Mouse (Mus musculus) intestine, embryonic 16.5 days (tissue): Measurements from ENCODE around the gene Ctcf. TPM values are rescaled to one million over a fixed set of nuclear protein-coding genes. Genes with fewer than 3 reads are reported as not detected.

ENCODE experiments used
- ATAC-seq: fragments of 200-750 bp; cut with Nextera tagmentation; 2 replicates; pipeline ENCODE4 v1.8.0; 2017; ENCODE audit warnings: moderate TSS enrichment, moderate library complexity
- H3K27ac ChIP-seq: fragments of 300-500 bp; sonication (generic); 2 replicates; pipeline ENCODE4 v1.5.1; 2014; ENCODE audit warnings: mild to moderate bottlenecking, low read length
- H3K27me3 ChIP-seq: fragments of 300-500 bp; sonication (generic); replicated peaks from 2 replicates; pipeline ENCODE4 v1.6.1; 2014; ENCODE audit warnings: low read length, control low read depth, mixed read lengths; ENCODE audit not compliant: control insufficient read depth, insufficient read depth
- H3K36me3 ChIP-seq: fragments of 300-500 bp; sonication (generic); 2 replicates; pipeline ENCODE4 v1.6.1; 2014; ENCODE audit warnings: low read length, control low read depth; ENCODE audit not compliant: control insufficient read depth, insufficient read depth
- H3K4me1 ChIP-seq: fragments of 300-500 bp; sonication (generic); 2 replicates; pipeline ENCODE4 v1.6.1; 2014; ENCODE audit warnings: low read length, control low read depth, mixed read lengths; ENCODE audit not compliant: control insufficient read depth, insufficient read depth
- H3K4me2 ChIP-seq: fragments of 300-500 bp; sonication (generic); 2 replicates; pipeline ENCODE4 v1.6.1; 2014; ENCODE audit warnings: low read depth, low read length, control low read depth
- H3K4me3 ChIP-seq: fragments of 300-500 bp; sonication (generic); 2 replicates; pipeline ENCODE4 v1.5.1; 2014; ENCODE audit warnings: mild to moderate bottlenecking, low read length
- H3K9ac ChIP-seq: fragments of 300-500 bp; sonication (generic); 2 replicates; pipeline ENCODE4 v1.6.1; 2014; ENCODE audit warnings: low read depth, low read length
- H3K9me3 ChIP-seq: fragments of 300-500 bp; sonication (generic); 2 replicates; pipeline ENCODE4 v1.6.1; 2016; ENCODE audit warnings: low read length, control low read depth; ENCODE audit not compliant: control insufficient read depth
- WGBS: fragments of 180-500 bp; shearing (Covaris S2); extraction: QIAGEN DNeasy Blood & Tissue Kit; methylation state at CpG from one replicate; pipeline ENCODE4 v1.1.7; 2014; 5-methylcytosine and 5-hydroxymethylcytosine counted together
- polyA plus RNA-seq: library from polyadenylated mRNA; unstranded; fragments of >200 nt; fragmentation: Nextera tagmentation; extraction: Ambion mirVana; gene quantifications from 2 replicates; pipeline ENCODE4 v1.2.1, GENCODE M21; 2015

Ctcf gene
- polyA plus RNA-seq, 1 experiment from 2014 or later = 86.4 TPM

DNA sequence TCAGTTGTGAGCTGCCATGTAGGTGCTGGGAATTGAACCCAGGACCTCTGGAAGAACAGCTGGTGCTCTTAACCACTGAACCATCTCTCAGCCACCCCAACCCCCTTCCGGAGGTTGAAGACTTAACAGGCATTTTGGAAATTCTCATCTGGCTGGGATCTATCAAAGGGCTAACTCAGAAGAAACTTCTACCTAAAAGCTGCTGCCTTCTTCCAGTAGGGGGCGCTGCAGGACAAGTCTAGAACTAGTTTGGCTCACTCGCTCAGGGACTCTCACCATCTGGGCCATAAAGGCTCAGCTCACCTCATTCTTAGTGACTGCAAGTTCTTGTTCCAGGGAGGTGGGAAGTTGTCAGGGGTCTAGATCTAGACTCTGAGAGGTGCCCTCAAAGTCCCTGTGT, 77.8 kb downstream of the Ctcf start:
- no peak overlapping the region for H3K9ac ChIP-seq
- ATAC-seq = peak; percentile 63
- H3K4me3 ChIP-seq = no peak overlapping the region
- no peaks in the 10 kb centered on the region for H3K4me1 ChIP-seq
- no peaks in the 10 kb centered on the region for H3K36me3 ChIP-seq
- no peaks in the 10 kb centered on the region for H3K27me3 ChIP-seq
- no peak overlapping the region for H3K27ac ChIP-seq
- no peak overlapping the region for H3K4me2 ChIP-seq
- no peaks in the 10 kb centered on the region for H3K9me3 ChIP-seq
- 5% methylated on average over 3 of the region's 3 CpGs for WGBS

- no peaks in the 10 kb centered on the region for H3K36me3 ChIP-seq
- no peak overlapping the region for H3K27ac ChIP-seq
- H3K4me2 ChIP-seq = no peak overlapping the region
- no peak overlapping the region for H3K9ac ChIP-seq
- no peaks in the 10 kb centered on the region for H3K9me3 ChIP-seq
- no peak for ATAC-seq
- no peak overlapping the region for H3K4me3 ChIP-seq
- WGBS = 62% methylated on average over 6 of the region's 6 CpGs
- no peaks in the 10 kb centered on the region for H3K27me3 ChIP-seq
- H3K4me1 ChIP-seq = no peaks in the 10 kb centered on the region
Measured at GRCm38 (mm10) chr8:105715042-105715441, 78.7 kb downstream of the Ctcf start.

DNA sequence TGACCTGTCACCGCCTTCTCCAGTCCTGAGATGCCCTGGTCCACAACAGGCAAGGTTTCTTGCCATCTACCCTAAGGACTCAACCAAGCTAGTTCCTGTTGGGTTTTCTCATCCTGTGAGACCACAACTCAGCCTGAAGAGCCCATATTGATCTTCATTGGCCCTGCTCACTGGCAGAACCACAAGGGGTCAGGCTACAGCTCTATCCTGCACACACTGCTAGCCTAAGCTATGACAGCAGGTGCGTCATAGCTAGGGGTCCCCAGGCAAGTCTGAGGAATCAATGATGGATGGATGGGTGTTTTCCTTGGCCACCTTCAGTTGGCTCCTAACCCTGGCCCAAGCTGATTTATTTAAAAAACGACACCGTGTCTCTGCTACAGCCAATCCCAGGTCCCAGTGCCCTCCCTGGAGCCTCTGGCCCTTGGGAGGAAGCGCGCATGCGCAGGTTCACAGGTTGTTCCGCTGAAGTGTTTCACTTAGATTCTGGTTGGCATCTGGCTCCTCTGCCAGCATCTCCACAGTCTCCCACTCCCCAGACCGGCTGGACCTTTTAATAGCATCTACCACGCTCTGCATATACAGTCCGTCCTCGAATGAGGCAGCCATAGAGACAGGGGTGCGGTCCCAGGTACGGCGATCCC, 80.1 kb downstream of the Ctcf start:
- H3K9me3 ChIP-seq = no peaks in the 10 kb centered on the region
- no peak overlapping the region for H3K27ac ChIP-seq
- H3K9ac ChIP-seq = no peak overlapping the region
- no peak for ATAC-seq
- H3K27me3 ChIP-seq = no peaks in the 10 kb centered on the region
- 89% methylated on average over 15 of the region's 15 CpGs for WGBS
- no peak overlapping the region for H3K4me3 ChIP-seq
- no peaks in the 10 kb centered on the region for H3K4me1 ChIP-seq
- no peak overlapping the region for H3K4me2 ChIP-seq
- H3K36me3 ChIP-seq = no peaks in the 10 kb centered on the region

- H3K4me1 ChIP-seq = no peaks in the 10 kb centered on the region
- 83% methylated on average over 4 of the region's 4 CpGs for WGBS
- no peak for ATAC-seq
Measured at GRCm38 (mm10) chr8:105719637-105720036, 83.3 kb downstream of the Ctcf start.

GRCm38 (mm10) chr8:105722861-105723260, 86.5 kb downstream of the Ctcf start:
- Histone ChIP-seq H3K9me3 (no peaks in the 10 kb centered on the region), H3K36me3 (no peaks in the 10 kb centered on the region), H3K27ac (no peak overlapping the region), H3K9ac (no peak overlapping the region), H3K27me3 (no peaks in the 10 kb centered on the region), H3K4me1 (no peaks in the 10 kb centered on the region), H3K4me2 (no peak overlapping the region), H3K4me3 (no peak overlapping the region)
- no peak for ATAC-seq
- 90% methylated on average over 9 of the region's 9 CpGs for WGBS

More at GRCm38 (mm10) chr8:105719637-105720036, 83.3 kb downstream of the Ctcf start:
- Histone ChIP-seq H3K9me3 (no peaks in the 10 kb centered on the region), H3K27ac (no peak overlapping the region), H3K36me3 (no peaks in the 10 kb centered on the region), H3K4me3 (no peak overlapping the region), H3K9ac (no peak overlapping the region), H3K27me3 (no peaks in the 10 kb centered on the region), H3K4me2 (no peak overlapping the region)

DNA sequence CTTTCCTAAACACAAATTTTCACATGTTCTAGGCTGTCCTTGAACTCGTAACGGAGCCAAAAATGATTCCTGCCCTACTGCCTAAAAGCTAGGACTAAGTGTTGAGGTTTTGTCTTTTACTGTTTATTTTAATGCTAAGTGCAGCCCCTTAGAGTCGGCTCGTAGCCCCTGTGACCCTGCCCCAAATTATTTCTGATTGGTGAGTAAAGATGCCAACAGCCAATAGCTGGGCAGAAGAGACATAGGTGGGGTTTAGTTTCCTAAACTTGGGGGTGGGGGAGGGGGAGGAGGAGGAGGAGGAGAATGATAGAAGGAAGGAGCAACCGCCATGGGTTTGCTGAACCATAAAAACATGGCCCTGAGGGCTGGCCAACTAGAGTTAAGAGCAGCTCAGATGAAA, 89.4 kb downstream of the Ctcf start:
- H3K4me2 ChIP-seq = no peak overlapping the region
- H3K4me1 ChIP-seq = no peaks in the 10 kb centered on the region
- no peak for ATAC-seq
- H3K9me3 ChIP-seq = no peaks in the 10 kb centered on the region
- WGBS = 66% methylated on average over 5 of the region's 5 CpGs
- no peaks in the 10 kb centered on the region for H3K27me3 ChIP-seq
- H3K9ac ChIP-seq = no peak overlapping the region
- no peak overlapping the region for H3K27ac ChIP-seq
- no peak overlapping the region for H3K4me3 ChIP-seq
- H3K36me3 ChIP-seq = no peaks in the 10 kb centered on the region

- no peaks in the 10 kb centered on the region for H3K36me3 ChIP-seq
- no peaks in the 10 kb centered on the region for H3K4me1 ChIP-seq
- H3K4me2 ChIP-seq = no peak overlapping the region
- no peak overlapping the region for H3K4me3 ChIP-seq
- no peak overlapping the region for H3K27ac ChIP-seq
- ATAC-seq = peak; percentile 63
- no peak overlapping the region for H3K9ac ChIP-seq
- H3K27me3 ChIP-seq = no peaks in the 10 kb centered on the region
- WGBS = 82% methylated on average over 18 of the region's 18 CpGs
- H3K9me3 ChIP-seq = no peaks in the 10 kb centered on the region
Measured at GRCm38 (mm10) chr8:105727397-105728124, 91.2 kb downstream of the Ctcf start.

GRCm38 (mm10) chr8:105732186-105732585, 95.8 kb downstream of the Ctcf start:
- no peak for ATAC-seq
- Histone ChIP-seq H3K4me3 (no peak overlapping the region), H3K27ac (no peak overlapping the region), H3K27me3 (no peaks in the 10 kb centered on the region), H3K4me1 (no peaks in the 10 kb centered on the region), H3K9ac (no peak overlapping the region), H3K36me3 (no peaks in the 10 kb centered on the region), H3K4me2 (no peak overlapping the region), H3K9me3 (no peaks in the 10 kb centered on the region)
- 87% methylated on average over 5 of the region's 5 CpGs for WGBS
